Mouse (Mus musculus): ENCODE data around the gene Dnajb12.

Dnajb12 gene

DNA sequence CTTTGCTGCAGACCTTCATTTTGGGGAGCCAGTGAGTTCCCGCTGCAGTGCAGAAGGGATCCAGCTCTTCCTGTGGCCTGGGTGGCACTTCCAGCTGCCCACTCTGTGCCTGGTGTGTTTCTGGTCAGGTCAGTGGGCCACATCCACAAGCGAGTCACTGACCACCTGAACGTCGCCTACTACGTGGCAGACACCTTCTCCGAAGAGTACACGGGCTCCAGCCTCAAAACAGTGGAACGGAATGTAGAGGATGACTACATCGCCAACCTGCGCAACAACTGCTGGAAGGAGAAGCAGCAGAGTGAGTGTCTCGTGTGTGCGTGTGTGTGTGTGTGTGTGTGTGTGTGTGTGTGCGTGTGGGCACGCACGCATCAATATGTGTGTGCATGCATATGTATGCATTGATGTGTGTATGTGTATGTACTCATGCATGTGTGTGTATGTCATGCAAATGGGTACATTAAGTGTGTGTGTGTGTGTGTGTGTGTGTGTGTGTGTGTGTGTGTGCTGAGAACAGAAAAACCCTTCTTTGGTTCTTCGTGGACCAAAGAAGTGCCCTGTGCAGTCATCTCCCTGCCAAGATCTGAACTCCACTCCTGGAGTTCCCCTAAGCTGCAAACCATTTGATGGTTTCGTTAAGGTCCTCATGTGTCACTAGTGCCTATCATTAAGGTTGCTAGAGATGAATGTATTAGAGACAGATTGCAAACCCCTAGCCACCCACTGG lies 16.3 kb downstream of the Dnajb12 start:
- in situ Hi-C loops (cut with MboI, MseI): loop anchor here (5.0 kb wide), 2 partner anchors 52 to 57 kb away; partner anchors contain the start of gene Ddit4 (in 1 of the 2)

DNA sequence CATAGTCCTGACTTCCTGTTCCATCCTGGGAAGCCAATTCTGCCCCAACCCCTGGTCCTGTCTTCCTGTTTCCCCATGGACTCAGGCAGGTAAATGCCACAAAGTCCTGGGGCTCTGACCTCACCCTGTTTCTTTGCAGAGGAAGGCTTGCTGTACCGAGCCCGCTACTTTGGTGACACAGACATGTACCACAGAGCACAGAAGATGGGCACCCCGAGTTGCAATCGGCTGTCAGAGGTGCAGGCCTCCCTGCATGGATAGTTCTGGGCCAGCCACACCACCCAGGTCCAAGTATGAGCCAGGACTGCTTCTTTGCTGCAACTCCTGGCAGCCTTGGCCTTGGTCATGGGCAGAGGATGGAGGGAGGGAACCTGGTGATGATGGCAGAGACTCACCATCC lies 16.9 kb downstream of the Dnajb12 start:
- in situ Hi-C loops (cut with MboI, MseI): loop anchor here (5.0 kb wide), 2 partner anchors 51 to 56 kb away; partner anchors contain the start of gene Ddit4 (in 1 of the 2)

DNA sequence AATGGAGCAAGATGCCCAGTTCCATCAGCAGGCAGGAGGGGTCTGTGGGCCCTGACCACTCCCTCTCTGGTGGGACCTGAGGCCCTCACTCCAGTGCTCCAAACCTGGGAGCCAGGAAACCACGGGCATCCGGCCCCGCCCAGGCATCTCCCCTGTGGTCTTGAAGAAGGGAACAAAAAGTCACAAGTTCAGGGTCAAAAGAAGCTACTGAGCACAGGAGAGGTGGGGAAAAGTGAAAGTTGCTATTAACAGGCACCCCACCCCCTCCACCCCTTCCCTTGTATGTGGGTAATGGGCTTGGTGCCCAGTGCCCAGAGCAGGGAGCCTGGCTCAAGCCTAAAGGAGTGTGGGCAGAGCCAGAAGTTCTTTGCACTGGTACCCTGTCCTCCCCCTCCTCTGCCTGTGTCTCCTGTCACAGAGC lies 17.6 kb downstream of the Dnajb12 start:
- in situ Hi-C loops (cut with MboI, MseI): loop anchor here (5.0 kb wide), 2 partner anchors 50 to 55 kb away; partner anchors contain the start of gene Ddit4 (in 1 of the 2)

DNA sequence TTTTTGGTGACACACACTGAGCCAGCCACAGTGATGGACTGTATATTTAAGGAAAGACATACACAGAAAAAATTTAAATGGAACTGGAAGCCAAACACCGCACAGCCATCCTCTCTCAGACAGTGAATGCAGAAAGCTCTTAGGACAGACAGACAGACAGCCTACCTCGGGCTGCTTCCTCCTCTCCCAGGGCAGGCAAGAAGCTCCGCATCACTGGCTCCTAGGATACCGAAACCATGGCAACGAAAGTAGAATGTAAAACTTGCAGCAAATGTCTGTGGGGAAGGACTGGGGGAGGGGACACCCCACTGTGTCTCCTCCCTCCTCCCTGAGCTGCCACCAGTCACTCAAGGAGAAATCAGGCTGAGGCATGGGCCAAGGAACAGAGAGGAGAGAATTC lies 18.2 kb downstream of the Dnajb12 start:
- in situ Hi-C loops (cut with MboI, MseI): loop anchor here (5.0 kb wide), 2 partner anchors 50 to 55 kb away; partner anchors contain the start of gene Ddit4 (in 1 of the 2)

DNA sequence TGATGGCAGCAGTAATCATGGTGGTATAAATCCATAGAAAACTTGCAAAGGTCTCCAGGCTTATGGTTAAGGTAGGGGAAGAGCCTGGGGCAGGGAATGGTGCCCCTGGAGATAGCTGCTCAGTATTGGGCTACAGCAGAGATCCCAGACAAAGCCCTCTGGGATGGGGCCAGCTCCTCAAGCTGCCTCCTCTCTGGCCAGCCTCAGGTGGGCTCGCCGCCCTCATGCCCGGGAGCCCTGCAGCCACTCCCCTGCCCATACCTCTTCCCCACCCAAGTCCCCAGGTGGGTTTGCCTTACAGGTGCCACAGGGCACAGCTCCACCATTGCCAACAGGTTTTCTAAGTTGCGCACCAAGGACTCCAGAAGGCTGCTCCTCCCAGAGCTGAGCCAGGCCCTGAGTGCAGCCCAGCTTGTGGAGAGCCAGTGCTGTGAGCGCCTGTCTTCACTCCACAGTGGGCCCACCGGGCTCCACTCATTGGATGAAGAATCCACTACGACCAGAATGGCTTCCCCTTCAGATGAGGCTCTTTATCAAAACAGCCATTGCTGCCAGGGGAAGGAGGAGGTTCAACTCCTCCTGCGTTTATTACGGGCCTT lies 18.9 kb downstream of the Dnajb12 start:
- in situ Hi-C loops (cut with MboI, MseI): loop anchor here (5.0 kb wide), 2 partner anchors 49 to 54 kb away; partner anchors contain the start of gene Ddit4 (in 1 of the 2)

DNA sequence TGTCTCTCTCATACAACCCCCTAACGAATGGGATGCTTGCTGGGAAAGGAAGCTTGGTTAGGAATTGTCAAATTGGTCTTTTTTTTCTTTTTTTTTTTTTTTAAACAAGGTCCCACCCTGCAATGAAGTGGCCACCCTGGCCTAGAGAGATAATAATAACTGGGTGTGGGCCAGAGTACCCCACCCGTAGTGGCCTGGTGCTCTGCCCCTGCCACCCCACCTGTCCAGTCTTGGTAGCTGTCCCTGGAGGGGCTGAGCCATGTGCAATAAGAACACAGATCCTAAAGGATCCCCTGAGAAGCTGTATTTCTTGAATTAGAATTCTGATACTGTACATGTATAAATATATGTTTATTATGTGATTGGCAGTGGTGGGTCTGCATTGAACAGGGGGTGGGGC lies 19.6 kb downstream of the Dnajb12 start:
- in situ Hi-C loops (cut with MboI, MseI): loop anchor here (5.0 kb wide), 2 partner anchors 48 to 53 kb away; partner anchors contain the start of gene Ddit4 (in 1 of the 2)

DNA sequence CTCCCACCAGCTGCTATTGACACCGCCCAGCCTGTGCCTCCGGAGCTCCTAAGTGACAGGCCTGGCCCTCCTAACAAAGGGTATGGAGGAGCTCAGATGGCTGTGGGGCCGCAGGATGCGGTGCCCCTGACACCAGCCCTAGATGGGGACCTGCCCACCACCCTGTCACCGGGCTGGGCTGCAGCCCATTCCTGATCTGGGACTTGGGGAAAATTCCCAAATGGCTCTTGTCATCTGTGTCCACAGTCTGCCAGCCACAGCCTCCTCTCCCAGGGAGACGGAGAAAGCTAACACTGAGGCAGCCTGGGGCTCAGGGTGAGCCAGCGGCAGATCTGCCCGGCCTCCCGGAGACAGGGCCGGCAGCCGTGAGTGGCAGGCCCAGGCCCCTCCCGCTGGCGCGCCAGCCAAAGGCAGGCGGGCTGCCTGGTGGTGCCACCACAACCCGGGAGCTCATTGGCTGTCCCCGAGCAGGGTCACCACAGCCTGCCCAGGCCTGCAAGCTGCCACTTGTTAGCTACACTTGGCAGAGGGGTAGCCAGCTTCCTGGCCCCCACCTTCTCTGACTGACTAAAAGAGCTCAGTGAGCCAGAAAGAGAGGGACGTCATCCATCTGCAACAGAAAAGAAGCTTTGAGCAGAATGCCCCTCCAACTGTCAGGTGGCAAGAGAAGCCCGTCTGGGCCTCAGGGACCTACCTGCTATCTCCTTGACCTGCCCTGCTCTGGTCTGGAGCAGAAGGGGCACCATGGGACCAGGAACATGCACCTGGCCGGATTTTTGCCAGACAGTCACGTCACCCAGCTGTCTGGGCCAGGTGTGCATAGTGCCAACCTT lies 20.2 kb downstream of the Dnajb12 start:
- in situ Hi-C loops (cut with MboI, MseI): loop anchor here (5.0 to 25.0 kb wide), 7 partner anchors 48 to 845 kb away; partner anchors contain the start of genes Anapc16 (in 1 of the 2), Ascc1 (in 1 of the 2), Ddit4 (in 1 of the 2) and Gm17455 (in 1 of the 2)

DNA sequence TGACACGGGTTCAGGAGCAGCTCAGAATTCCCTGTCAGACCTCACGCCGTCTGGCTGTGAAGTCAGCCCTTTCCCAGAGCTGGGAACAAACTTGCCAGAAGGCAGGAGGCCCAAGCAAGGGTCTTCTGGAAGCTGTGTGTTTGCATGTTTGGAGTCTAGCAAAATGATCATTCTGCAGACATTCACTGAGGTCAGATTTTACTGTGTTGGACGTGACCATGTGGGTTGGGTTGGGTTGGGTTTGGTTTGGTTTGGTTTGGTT lies 20.7 kb downstream of the Dnajb12 start:
- in situ Hi-C loops (cut with MboI, MseI): loop anchor here (5.0 to 25.0 kb wide), 5 partner anchors 102 to 845 kb away; partner anchors contain the start of genes Anapc16 (in 1 of the 2), Ascc1 (in 1 of the 2), Gm17455 (in 1 of the 2) and Psap (in 1 of the 2)

DNA sequence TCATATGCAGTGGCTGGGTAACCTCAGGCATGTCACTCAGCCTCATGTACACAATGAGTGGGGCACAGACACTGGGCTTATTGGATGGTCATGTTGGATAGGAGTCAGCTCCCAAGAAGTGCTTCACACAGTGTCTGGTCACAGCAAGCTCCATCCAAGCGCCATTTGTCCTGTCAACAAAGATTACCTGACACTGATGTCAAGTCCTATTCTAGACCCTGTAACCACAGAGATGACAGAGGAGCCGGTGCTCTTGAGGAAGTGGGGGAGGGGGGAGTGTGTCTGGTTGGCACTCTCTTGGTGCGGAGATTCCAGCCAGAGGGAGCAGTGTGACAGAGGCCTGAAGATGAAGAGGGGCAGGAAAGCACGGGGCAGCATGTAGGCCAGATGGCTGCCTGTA lies 21.6 kb downstream of the Dnajb12 start:
- in situ Hi-C loops (cut with MboI, MseI): loop anchor here (5.0 to 25.0 kb wide), 5 partner anchors 101 to 844 kb away; partner anchors contain the start of genes Anapc16 (in 1 of the 2), Ascc1 (in 1 of the 2), Gm17455 (in 1 of the 2) and Psap (in 1 of the 2)

DNA sequence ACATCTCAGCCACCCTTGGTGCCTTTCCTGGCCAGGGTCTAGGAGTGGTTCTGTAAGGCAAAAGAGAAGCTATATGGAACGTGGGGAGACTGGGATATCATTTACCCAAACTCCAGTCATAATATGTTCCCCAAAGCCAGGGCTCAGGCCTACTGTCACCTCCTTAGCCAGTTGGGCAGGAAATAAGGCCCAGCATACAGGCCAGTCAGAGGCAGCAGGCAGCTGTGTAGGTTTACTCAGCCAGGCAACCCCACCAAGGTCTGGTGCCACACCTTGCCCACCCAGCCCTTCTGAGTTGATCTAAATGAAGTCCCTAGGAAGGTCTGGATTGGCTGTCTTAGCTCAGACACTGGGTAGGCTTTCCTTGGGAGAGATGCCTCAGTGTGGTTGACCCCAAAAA lies 22.1 kb downstream of the Dnajb12 start:
- in situ Hi-C loops (cut with MboI, MseI): loop anchor here (5.0 to 25.0 kb wide), 5 partner anchors 101 to 843 kb away; partner anchors contain the start of genes Anapc16 (in 1 of the 2), Ascc1 (in 1 of the 2), Gm17455 (in 1 of the 2) and Psap (in 1 of the 2)

DNA sequence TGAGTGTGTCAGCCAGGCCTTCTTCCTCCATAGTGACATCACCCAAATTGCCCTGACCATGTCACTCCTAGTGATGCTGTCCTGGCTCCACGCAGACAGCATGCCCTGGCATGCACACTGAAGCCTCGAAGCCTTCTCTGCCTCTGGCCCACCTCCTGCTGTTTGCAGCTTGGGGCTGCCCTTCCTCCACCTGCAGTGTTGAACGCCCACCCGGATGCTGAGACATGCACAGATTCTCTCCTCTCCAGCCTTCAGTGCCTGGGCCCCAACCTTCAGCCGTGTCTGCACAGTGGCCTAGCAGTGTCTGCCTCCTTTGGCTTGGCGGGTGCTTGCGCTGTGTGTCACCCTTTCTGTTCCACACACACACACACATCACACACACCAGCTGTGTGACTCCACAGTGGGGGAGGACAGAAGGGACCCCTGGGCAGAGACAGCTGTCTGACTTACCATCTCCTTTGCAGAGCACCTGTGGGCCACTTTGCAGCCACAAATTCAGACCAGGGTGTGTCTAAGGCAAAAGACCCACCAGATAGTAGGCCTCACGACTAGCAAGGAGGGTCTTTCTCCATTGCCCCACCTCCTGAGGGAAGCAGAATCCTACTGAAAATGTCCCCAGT lies 22.7 kb downstream of the Dnajb12 start:
- in situ Hi-C loops (cut with MboI, MseI): loop anchor here (5.0 to 25.0 kb wide), 5 partner anchors 100 to 843 kb away; partner anchors contain the start of genes Anapc16 (in 1 of the 2), Ascc1 (in 1 of the 2), Gm17455 (in 1 of the 2) and Psap (in 1 of the 2)

DNA sequence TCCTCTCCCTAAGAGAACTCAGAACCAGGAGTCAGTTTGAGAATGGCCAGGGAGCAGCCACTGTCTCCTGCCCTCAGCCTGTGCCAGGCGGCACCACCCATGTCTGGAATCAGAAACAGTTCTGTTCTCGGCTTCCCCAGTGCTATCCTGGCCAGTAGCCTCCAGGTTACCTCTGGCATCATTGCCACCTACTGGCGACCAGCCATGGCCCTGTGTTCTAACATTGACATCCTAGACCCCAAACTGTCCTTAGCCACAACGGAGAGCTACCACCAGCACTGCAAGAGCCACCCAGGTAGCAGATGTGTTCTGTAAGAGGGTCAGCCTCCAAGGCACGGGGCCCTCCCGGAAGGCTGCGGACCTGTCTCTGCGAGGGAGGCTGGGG lies 23.2 kb downstream of the Dnajb12 start:
- in situ Hi-C loops (cut with MboI, MseI): loop anchor here (5.0 to 25.0 kb wide), 5 partner anchors 100 to 842 kb away; partner anchors contain the start of genes Anapc16 (in 1 of the 2), Ascc1 (in 1 of the 2), Gm17455 (in 1 of the 2) and Psap (in 1 of the 2)

DNA sequence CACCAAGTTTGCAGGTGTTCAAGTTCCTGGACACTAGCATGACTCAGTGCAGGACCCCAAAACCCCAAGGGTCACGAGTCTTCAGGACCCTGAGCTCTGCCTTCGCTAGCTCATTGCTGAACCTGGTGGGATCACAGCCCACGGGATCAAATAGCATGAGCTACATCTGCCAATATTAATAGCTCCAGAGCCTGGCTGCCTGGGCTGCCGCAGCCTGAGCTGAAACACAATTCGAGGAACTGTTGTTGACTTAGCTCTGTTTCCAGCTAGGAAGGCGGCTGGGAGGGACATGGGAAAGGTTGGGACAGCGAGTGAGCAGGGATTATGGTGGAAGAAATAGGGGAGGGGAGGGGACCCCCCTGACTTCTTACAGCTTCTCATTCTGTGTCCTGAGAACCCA lies 23.8 kb downstream of the Dnajb12 start:
- in situ Hi-C loops (cut with MboI, MseI): loop anchor here (5.0 to 25.0 kb wide), 5 partner anchors 99 to 842 kb away; partner anchors contain the start of genes Anapc16 (in 1 of the 2), Ascc1 (in 1 of the 2), Gm17455 (in 1 of the 2) and Psap (in 1 of the 2)

DNA sequence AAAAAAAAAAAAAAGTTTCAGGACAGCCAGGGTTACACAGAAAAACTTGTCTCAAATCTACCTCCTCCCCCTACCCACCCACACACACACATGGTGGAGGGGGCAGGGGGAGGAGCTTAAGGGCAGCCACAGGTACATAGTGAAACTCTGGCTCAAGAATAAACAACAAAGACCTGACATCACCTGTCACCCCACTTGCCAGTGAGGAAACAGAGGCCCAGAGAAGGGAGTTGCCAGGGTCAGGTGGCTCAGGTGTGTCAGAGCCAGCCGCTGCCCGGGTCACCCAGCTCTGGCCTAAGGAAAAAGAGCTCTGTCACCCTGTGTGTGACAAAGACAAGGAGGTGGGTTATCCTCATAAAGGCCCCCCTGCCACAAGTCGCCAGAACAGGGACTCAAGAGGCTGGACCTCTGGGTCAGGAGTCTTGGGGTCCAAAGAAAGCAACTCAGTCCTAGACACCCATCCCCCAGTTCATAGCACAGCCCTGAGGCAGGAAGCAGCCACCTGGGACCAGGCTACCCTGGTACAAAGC lies 27.8 kb downstream of the Dnajb12 start:
- in situ Hi-C loops (cut with MboI, MseI): loop anchor here (10.0 to 25.0 kb wide), 3 partner anchors 480 to 838 kb away; partner anchors contain the start of gene Gm17455 (in 1 of the 2)

DNA sequence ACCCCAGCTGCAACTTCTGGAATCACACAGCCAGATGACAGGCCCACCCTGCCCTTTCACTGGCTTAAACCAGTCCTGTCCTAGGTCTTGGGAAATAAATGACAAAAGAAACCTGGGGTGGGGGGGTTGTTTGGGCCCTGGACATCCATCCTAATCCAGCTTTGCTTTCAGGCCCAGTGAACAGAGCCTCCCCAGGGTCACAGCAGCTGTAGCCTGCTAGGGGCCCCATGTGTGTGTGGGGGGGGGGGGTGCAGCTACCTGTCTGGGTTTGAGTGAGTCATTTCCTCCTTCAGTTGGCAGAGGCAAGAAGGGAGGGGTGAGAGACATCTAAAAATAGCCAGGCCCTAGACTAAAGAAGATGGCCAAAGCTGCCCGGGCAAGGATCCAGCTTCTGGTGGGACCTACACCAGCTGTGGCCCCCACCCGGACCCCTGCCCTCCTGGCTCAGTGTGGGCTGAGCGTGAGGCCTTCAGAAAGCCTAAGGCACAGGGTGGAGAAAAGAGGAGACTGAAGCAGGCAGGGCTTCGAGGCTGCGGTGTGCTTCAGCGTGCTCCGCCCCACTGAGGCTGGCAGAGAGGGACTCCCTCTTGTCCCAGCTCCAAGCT lies 28.4 kb downstream of the Dnajb12 start:
- in situ Hi-C loops (cut with MboI, MseI): loop anchor here (10.0 to 25.0 kb wide), 3 partner anchors 480 to 837 kb away; partner anchors contain the start of gene Gm17455 (in 1 of the 2)

DNA sequence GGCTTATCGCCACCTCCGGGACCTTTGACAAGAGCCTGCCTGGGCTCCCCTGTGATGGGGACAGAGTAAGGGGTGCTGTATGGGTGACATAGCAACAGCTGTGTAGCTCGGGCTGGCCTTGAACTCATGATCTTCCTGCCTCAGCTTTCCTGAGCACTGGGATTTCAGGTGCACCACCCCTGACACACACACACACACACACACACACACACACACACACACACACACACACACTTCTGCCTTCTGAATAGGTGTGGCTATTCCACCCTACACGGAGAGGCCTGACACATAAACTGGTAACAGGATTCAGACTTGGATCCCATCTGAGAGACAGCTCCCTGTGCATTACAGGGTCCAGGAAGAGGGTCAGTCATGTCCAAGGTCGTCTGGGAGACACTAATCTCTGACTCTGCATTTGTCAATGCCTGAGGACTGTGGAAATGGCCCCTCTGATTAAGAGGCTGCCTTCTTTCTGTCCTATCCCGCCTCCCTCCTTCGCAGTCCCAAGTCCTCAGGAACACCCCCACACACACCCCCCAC lies 29.5 kb downstream of the Dnajb12 start:
- in situ Hi-C loops (cut with MboI, MseI): loop anchor here (10.0 to 25.0 kb wide), 3 partner anchors 478 to 836 kb away; partner anchors contain the start of gene Gm17455 (in 1 of the 2)

DNA sequence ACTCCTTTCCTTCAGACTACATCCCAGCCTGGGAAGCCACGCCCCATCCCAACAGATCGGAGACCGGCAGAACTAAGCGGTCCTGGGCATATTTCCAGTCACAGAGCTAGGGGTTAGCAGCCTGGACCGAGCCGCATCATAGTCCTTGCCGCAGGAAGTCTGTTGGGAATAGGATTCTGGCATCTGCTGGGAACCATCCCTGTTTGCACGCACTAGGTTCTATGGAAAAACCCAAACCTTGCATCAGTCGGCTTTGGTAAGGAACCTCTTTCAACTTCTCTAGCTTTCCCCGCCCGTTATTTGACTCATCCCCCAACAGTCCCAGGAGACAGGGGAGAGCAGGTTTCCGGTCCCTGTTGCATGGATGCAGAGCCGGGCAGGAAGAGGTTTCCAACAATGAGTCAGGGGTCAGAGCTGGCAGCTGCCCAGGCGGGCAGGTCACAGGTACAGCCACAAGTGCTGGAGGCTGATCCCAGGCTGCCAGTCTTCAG lies 30.0 kb downstream of the Dnajb12 start:
- in situ Hi-C loops (cut with MboI, MseI): loop anchor here (10.0 to 25.0 kb wide), 3 partner anchors 478 to 835 kb away; partner anchors contain the start of gene Gm17455 (in 1 of the 2)

DNA sequence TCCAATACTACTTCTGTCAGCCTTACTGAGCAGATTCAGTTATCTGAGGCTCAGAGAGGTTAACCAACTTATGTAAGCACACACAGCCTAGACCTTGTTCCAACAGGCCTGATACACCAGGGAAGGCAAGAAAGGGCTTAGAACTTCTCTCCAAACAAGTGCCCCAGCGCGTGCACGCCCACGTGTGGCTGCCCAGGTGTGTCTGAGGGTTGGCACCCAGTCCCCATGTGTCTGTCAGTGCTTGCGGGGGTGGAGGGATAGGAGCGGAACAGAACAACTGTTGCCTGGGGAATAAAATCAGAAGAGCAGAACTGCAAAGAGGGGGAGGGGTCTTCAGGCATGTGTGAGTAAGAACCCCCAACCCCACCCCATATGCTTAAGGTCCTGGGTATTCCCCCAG lies 31.7 kb downstream of the Dnajb12 start:
- in situ Hi-C loops (cut with MboI, MseI): loop anchor here (25.0 kb wide), 2 partner anchors 476 to 826 kb away; partner anchors contain the start of gene Gm17455 (in 1 of the 2)

Data from T-helper 17 cell (primary cell).